Mouse (Mus musculus) layer of hippocampus, postnatal 25 days (tissue): ENCODE results near the gene Shoc2. TPM values are rescaled to one million over a fixed set of nuclear protein-coding genes. Genes with fewer than 3 reads are reported as not detected.
"Not testable (repeated sequence)": the region's sequence is repeated elsewhere in the genome, so short reads cannot be mapped to it uniquely, and the experiment has no call there.

ENCODE experiments used
- DNase-seq, 2 experiments: peaks; one replicate each; pipeline ENCODE4 v3.0.0; 2022; ENCODE audit warnings: mixed read lengths in 2 of 2, low spot score in 1 of 2; ENCODE audit errors: extremely low spot score in 1 of 2
- total RNA-seq, 2 experiments: library from RNA; stranded (reverse); gene quantifications; 2 replicates each; pipeline ENCODE4 v1.2.3; 2021

The Shoc2 gene
- 10 to 100 TPM; 47.8 to 49.1 TPM for total RNA-seq

GRCm38 (mm10) chr19:53943802-53944785 lies at the start of gene Shoc2, which contains the start of gene Bbip1:
TSS of gene Shoc2 (plus strand) at chr19:53944306.
TSS of gene Bbip1 (minus strand) at chr19:53944627.
- peak; percentile 91 for DNase-seq

DNA sequence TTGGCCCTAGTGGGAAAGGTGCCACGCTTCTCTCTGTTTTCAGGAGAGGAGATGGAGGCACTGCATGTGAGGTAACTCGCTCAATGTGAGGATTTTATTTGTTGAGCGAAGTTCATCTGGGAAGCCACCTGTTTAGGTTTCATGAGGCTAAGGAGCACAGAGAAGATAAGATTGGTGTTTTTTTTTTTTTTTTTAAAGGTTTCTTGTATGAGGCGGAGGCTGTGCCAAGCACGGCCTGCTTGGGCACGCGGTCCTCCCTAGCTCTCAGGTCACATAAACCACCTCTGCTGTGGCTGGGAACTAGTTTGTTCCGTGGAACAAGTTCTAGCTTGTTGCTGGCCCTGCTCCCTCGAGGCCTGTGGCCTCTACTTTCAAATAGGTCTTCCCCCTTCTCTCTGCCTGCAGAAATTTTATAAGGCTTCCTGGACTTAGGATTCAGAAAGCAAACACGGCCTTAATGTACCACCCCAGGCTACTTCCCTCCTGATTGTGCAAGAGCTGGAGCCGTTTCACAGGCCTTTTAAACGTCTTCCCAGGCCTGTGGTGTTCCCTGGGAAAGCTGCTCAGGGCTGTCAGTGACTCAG lies 49.5 kb upstream of the Shoc2 start:
- no peak for DNase-seq

- no peak for DNase-seq
Measured at GRCm38 (mm10) chr19:53898046-53898445, 46.1 kb upstream of the Shoc2 start.

GRCm38 (mm10) chr19:53898498-53898897 lies 45.6 kb upstream of the Shoc2 start:
- no peak for DNase-seq

DNA sequence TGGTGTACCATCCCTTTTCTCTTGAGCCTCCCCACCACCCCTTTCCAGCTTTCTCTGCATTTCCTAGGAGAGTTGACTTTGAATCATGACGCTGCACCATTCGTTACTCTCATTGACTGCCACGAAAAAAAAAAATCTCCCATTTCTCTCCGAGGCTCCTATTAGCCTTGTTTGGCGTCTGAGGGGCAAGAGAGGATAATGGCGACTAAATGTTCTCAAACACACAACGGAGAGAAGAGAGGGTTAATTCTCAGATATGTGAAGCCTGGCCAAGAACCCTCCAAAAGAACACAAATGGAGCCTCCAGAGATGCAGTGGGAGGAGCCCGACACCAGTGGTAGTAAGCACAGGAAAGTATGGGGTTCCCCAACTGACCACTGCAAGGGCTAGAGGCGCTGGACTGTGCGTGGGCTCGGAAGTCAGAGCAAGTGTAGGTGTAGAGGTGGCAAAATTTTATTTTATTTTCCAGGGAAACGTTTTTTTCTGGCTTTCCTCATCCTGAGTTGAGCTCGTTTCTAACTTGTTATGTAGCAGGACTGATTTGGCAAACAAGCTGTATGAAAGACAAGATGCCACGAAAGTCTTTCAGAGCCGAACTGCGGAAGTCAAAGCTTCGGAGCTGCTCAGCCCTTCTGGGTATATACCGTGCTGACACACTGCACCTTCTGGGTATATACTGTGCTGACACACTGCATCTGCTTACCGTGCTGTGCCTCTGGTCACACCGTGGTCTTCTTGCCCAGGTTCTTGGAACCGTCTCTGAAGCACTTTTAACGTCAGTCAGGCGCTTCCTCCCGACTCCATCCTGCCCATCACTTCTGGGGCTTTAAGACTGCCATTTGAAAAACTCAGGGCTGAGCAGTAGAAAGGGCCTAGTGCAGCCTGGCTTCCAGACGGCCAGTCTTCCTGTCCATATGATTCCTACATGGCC lies 44.9 kb upstream of the Shoc2 start:
- no peak for DNase-seq

- DNase-seq: no peak
Measured at GRCm38 (mm10) chr19:53899941-53900610, 44.0 kb upstream of the Shoc2 start.

DNA sequence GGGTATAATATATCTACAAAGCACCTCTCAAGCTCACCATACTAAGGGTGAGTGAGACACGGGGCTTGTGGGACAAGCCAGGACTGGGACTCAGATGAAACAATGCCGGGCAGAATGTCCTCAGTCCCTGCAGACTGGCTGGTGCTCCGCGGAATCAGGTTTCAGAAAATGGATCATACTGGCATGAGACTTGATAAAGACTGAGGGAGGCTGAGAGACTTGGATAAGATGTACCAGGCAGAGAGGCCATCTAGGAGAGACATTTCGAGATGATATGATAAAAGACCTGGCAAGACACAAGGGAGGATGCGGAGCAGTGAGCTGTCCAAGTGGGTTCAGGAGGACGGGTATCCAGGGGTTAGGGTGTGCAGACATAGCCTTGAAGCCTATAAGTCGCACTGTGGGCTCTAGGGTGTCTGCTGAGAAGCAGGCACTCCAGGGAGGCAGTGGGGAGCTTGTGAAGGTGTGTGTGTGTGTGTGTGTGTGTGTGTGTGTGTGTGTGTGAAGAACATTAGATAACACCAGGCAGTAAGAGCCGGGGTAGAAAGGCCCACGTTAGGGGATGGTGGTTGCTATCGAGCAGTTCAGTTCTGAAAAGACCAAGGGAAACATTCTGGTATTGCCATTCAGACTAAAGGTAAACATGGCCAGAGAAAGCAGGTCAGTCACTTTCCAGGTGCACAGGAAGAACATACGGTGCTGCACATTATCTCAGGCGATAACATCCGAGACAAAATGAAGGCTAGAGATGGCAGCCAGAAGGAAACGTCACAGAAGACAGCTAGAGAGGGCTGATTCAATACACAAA lies 42.0 kb upstream of the Shoc2 start:
- no peak for DNase-seq

- DNase-seq: peak; percentile 85 to 86
Measured at GRCm38 (mm10) chr19:53902739-53903487, 41.2 kb upstream of the Shoc2 start.

- peak; percentile 49 to 53 for DNase-seq
Measured at GRCm38 (mm10) chr19:53903507-53904321, 40.4 kb upstream of the Shoc2 start.

- DNase-seq: no peak
Measured at GRCm38 (mm10) chr19:53904833-53905480, 39.1 kb upstream of the Shoc2 start.

DNA sequence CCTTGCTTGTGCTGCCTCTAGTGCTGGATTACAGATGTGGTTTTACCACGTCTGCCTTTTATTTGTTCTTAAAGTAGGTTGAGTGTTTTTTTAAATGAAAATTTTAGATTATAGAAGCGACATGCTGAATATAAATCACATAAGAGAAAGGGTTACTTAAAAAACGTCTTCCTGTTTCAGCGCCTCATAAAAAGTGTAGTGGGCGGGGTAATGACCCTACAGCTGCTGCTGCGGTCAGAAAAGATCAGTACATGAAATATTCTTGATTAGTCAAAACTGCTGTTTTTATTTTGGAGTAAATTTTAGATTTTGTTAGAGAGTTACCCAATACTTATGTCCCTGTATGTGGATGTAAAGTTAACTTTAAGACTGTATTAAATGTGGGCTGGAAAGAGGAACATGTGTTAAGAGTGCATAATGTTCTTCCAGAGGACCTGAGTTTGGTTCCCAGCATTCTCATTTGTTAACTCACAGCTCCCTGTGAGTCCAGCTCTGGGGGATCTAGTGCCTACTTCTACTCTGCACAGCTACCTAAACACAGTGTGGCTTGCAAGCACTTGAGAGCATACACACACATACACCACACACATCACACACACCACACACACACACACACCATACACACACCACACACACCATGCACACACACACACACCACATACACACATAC lies 37.9 kb upstream of the Shoc2 start:
- DNase-seq: no peak

DNA sequence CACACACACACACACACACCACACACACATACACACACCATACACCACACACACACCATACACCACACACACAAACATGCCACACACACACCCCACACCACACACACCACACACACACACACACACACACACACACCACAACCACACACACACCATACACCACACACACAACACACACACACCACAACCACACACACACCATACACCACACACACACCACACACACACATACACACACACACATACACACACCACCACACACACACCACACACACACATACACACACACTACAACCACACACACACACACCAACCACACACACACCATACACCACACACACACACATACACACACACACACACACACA lies 37.4 kb upstream of the Shoc2 start:
- not testable (repeated sequence) for DNase-seq

GRCm38 (mm10) chr19:53914950-53915349 lies 29.2 kb upstream of the Shoc2 start:
- no peak for DNase-seq

DNA sequence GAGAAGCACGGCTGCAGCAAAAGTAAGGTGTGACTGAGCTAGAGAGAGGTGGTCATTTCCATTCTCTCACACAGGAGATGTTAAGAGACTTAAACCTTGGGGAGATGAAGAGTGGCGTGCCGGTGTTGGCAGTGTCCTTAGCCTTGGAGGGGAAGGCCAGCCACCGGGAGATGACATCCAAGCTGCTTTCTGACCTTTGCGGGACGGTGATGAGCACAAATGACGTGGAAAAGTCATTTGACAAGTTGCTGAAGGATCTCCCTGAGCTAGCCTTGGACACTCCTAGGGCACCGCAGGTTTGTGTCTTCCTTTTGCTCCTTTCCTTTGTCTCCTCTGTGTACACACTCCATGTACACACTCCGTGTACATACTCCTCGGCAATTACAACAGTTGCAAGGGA lies 24.6 kb upstream of the Shoc2 start:
- DNase-seq: no peak

DNA sequence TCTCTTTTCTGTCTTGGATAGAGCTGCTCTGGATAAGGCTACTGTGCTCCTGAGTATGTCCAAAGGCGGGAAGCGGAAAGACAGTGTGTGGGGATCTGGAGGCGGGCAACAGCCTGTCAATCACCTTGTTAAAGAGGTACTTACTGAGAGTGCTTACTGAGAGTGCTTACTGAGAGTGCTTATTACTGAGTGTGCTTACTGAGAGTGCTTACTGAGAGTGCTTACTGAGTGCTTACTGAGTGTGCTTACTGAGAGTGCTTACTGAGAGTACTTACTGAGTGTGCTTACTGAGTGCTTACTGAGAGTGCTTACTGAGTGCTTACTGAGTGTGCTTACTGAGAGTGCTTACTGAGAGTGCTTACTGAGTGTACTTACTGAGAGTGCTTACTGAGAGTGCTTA lies 22.1 kb upstream of the Shoc2 start:
- DNase-seq: not testable (repeated sequence)

GRCm38 (mm10) chr19:53925338-53925751 lies 18.8 kb upstream of the Shoc2 start:
- no peak for DNase-seq

GRCm38 (mm10) chr19:53926705-53927104 lies 17.4 kb upstream of the Shoc2 start:
- no peak for DNase-seq
